Mouse (Mus musculus) thymus, adult 2 months (tissue): ENCODE data around the gene Mboat1.

ENCODE experiments used
- CTCF ChIP-seq: fragments of 200-500 bp; IDR thresholded peaks from 2 replicates; pipeline ENCODE4 v1.5.1; 2012; ENCODE audit warnings: mild to moderate bottlenecking, control low read depth, low read length, moderate library complexity, borderline replicate concordance; ENCODE audit not compliant: control insufficient read depth, poor library complexity, insufficient read depth; ENCODE audit errors: extremely low read depth
- POLR2A ChIP-seq: fragments of 200-500 bp; IDR thresholded peaks from 2 replicates; pipeline ENCODE4 v1.6.1; 2012; ENCODE audit warnings: mild to moderate bottlenecking, low read length, control low read depth, moderate library complexity; ENCODE audit not compliant: control insufficient read depth, poor library complexity, insufficient read depth; ENCODE audit errors: extremely low read depth

DNA sequence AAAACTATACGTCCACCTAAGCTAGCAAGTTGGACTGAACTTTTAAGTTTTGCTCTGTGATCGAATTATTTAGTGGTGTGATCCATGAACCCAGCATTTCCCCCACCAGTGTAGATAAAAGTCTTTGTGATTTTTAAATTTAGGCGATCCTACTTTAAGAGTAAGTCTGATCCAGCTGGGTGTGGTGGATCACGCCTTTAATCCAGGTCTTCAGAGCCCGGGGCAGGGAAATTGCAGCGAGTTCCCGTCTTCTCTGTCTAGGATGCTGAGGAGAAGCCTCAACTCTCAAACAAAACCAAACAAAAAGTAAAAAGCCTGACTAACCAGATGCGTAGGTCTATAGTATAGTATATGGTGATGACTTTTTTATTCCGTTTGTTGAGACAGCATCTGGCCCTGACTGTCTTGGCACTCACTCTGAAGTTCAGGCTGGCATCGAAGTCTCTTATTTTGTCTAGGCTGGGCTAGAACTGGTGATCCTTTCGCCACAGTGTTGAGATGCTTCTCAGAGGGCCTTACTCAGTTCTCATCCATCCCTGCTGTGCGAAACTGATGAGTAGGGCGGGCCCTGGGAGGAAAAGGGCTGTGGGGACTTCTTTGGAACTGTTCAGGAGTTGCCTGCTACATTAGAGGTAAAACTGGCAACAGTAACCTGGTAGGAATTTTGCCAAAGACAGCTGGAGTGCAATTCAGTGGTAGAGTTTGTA is 787 bp downstream of the Mboat1 start:
- TF ChIP-seq POLR2A (no peak), CTCF (no peak)
